Mouse (Mus musculus) bone marrow macrophage, adult 2 months (primary cell): ENCODE data around the gene Gm9376. TPM values are rescaled to one million over a fixed set of nuclear protein-coding genes. Genes with fewer than 3 reads are reported as not detected.

Experiments used
- H3K27ac ChIP-seq: 2 replicates; pipeline ENCODE4 v1.5.1; 2012; ENCODE audit warnings: low read depth, low read length; ENCODE audit not compliant: insufficient read depth
- H3K4me1 ChIP-seq: 2 replicates; pipeline ENCODE4 v1.6.1; 2012; ENCODE audit warnings: low read length; ENCODE audit not compliant: control insufficient read depth, insufficient read depth
- H3K4me3 ChIP-seq: 2 replicates; pipeline ENCODE4 v1.5.1; 2012; ENCODE audit warnings: mild to moderate bottlenecking, low read length, moderate library complexity; ENCODE audit not compliant: insufficient read depth
- CTCF ChIP-seq: IDR thresholded peaks from 2 replicates; pipeline ENCODE4 v1.5.1; 2012; ENCODE audit warnings: low read depth, mild to moderate bottlenecking, low read length, moderate library complexity
- POLR2A ChIP-seq: IDR thresholded peaks from 2 replicates; pipeline ENCODE4 v1.6.1; 2012; ENCODE audit warnings: mild to moderate bottlenecking, low read depth, low read length, borderline replicate concordance
- polyA plus RNA-seq: library from polyadenylated mRNA; stranded (reverse); fragments of >200 nt; gene quantifications from 2 replicates; pipeline ENCODE4 v1.2.4, GENCODE M21; 2012; ENCODE audit not compliant: missing spikeins, insufficient read depth, insufficient read length

Gene Gm9376
- polyA plus RNA-seq, 1 experiment: not detected

DNA sequence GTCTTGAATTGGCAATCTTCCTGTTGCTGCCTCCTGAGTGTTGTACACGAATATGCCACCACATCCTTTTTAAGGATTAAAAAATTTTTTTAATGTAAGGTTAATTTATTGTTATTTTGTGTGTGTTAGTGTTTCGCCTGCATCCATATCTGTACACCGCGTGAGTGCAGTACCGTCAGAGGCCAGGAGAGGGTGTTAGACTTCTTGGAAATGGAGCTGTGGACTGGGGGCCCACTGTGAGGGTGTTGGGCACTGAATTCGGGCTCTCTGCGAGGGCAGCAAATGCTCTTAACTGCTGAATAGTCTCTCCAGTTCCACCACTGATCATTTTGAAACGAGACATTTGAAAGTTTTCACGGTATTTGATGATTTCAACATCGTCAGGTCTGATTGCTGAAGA is 45.9 kb downstream of the Gm9376 start:
- TF ChIP-seq CTCF (no peak), POLR2A (no peak)
- Histone ChIP-seq H3K27ac (no peak overlapping the region), H3K4me3 (no peak overlapping the region), H3K4me1 (no peaks in the 10 kb centered on the region)

DNA sequence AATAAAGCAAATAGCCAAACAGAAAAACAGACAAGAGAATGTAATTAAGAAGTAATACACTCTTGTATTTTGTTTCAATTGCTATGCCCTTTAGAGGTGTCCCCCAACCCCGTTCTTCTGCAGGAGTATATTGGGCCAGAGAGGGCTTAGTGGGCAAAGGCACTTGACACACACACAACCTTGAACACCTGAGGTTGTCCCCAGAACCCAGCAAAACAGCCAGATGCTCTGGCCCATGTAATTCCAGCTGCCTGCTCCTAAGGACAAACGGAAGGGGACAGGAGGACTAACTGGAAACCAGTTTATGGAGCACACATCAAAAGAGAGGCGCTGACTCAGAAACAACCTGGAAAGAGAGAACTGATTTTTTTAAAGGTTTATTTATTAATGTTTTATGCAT is 47.2 kb downstream of the Gm9376 start:
- H3K27ac ChIP-seq: no peak overlapping the region
- no peak for TF ChIP-seq POLR2A
- no peak for TF ChIP-seq CTCF
- no peaks in the 10 kb centered on the region for H3K4me1 ChIP-seq
- H3K4me3 ChIP-seq: no peak overlapping the region

DNA sequence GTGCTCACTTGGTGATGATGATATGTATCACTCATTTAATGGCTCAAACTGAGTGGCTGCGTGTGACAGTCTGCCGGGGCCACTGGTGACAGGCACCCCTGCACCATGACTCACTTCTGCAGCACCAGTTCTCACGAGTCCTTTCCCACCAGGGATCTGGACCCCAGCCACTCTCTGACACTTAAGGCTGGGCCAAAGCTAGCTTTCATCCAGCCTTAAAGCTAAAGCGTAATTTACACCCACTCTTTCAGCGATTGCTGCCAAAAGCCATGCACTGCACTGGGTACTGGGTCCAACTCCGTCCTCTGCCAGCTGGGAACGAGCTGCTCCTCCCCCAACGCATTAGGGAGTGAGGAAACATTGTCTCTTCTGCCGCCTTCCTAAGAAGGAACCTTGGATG is 50.5 kb downstream of the Gm9376 start:
- Histone ChIP-seq H3K27ac (no peak overlapping the region), H3K4me3 (no peak overlapping the region), H3K4me1 (no peaks in the 10 kb centered on the region)
- no peak for TF ChIP-seq CTCF
- TF ChIP-seq POLR2A: no peak

Other genes starting within 250 kb of the Gm9376 start
- not detected in 2 replicates for gene Dct, start 214.7 kb upstream of the Gm9376 start, polyA plus RNA-seq
- gene Tgds, start 134.2 kb upstream of the Gm9376 start, polyA plus RNA-seq: 10.6 and 12.7 TPM in 2 replicates
- gene Gpr180, start 129.8 kb upstream of the Gm9376 start, polyA plus RNA-seq: 11.2 and 11.3 TPM in 2 replicates
- gene Sox21, start 29.9 kb upstream of the Gm9376 start, polyA plus RNA-seq: not detected in 2 replicates